Mouse (Mus musculus) c-Kit-positive CD71-positive TER-119-positive erythroid progenitor cells, embryonic 14.5 days (primary cell): ENCODE measurements around the gene Hoxa3.

Experiments
- DNase-seq: peaks from one replicate; pipeline ENCODE4 v3.0.0-alpha.2; 2013; ENCODE audit warnings: low spot score

Hoxa3 gene

GRCm38 (mm10) chr6:52213119-52213986, at the start of gene Hoxa3, which contains the start of gene Gm28308:
TSS of gene Hoxa3 (minus strand) at chr6:52213336.
TSS of gene Gm28308 (minus strand) at chr6:52213339.
- DNase-seq, result no peak

- no peak for DNase-seq
Observed at GRCm38 (mm10) chr6:52262463-52263320, 49.6 kb upstream of the Hoxa3 start.

- no peak for DNase-seq
Observed at GRCm38 (mm10) chr6:52261751-52262462, 48.8 kb upstream of the Hoxa3 start.

- no peak for DNase-seq
Observed at GRCm38 (mm10) chr6:52260654-52261575, 47.8 kb upstream of the Hoxa3 start, which contains the start of gene Hoxa13. TSS of gene Hoxa13 (minus strand) at chr6:52260880.

GRCm38 (mm10) chr6:52259811-52260261, 46.7 kb upstream of the Hoxa3 start:
- DNase-seq, result no peak

- DNase-seq, result no peak
Observed at GRCm38 (mm10) chr6:52259081-52259790, 46.1 kb upstream of the Hoxa3 start.

- DNase-seq, result peak; percentile 38
Observed at GRCm38 (mm10) chr6:52256956-52257355, 43.8 kb upstream of the Hoxa3 start.

GRCm38 (mm10) chr6:52253511-52254500, 40.7 kb upstream of the Hoxa3 start:
- DNase-seq, result no peak

GRCm38 (mm10) chr6:52252775-52253376, 39.7 kb upstream of the Hoxa3 start:
- DNase-seq, result no peak

GRCm38 (mm10) chr6:52252016-52252774, 39.1 kb upstream of the Hoxa3 start:
- no peak for DNase-seq

- DNase-seq, result no peak
Observed at GRCm38 (mm10) chr6:52251177-52251879, 38.2 kb upstream of the Hoxa3 start.

GRCm38 (mm10) chr6:52249826-52250225, 36.7 kb upstream of the Hoxa3 start:
- no peak for DNase-seq

GRCm38 (mm10) chr6:52249415-52249738, 36.2 kb upstream of the Hoxa3 start:
- DNase-seq, result no peak

- DNase-seq, result no peak
Observed at GRCm38 (mm10) chr6:52248638-52249414, 35.7 kb upstream of the Hoxa3 start.

- DNase-seq, result no peak
Observed at GRCm38 (mm10) chr6:52247766-52248637, 34.9 kb upstream of the Hoxa3 start.
